Mouse (Mus musculus): ENCODE results near the gene Wasf1. TPM values are rescaled to one million over a fixed set of nuclear protein-coding genes. Genes with fewer than 3 reads are reported as not detected.

Wasf1 gene
- polyA plus RNA-seq (2014; fragmentation: Nextera tagmentation; extraction: Ambion mirVana), result 36.8 and 38.4 TPM in 2 replicates

- Histone ChIP-seq H3K4me1 (ENCODE audit: control insufficient read depth, insufficient read depth, low read length) (no peaks in the 10 kb centered on the region), H3K9me3 (ENCODE audit: control insufficient read depth, low read length) (no peaks in the 10 kb centered on the region), H3K27me3 (ENCODE audit: control insufficient read depth, insufficient read depth, low read length) (no peaks in the 10 kb centered on the region), H3K4me3 (ENCODE audit: low read depth, low read length) (peak within 1 kb of the TSS; percentile 72), H3K4me2 (ENCODE audit: low read depth, severe bottlenecking) (peak within 1 kb of the TSS; percentile 62), H3K27ac (replicated peaks; ENCODE audit: low read depth, low read length) (peak within 1 kb of the TSS; percentile 92), H3K9ac (ENCODE audit: low read length) (peak within 1 kb of the TSS; percentile 92), H3K36me3 (ENCODE audit: control insufficient read depth, insufficient read depth, low read length) (no peaks in the 10 kb centered on the region)
- WGBS, result under 1% methylated on average over 44 of the region's 44 CpGs
- ATAC-seq (ENCODE audit: insufficient number of reproducible peaks, low FRiP score, low TSS enrichment, low read depth) (peak; percentile 98), DNase-seq (ENCODE audit: low spot score) (peak; percentile 98)
Observed at GRCm38 (mm10) chr10:40882831-40883643, at the start of gene Wasf1, which contains the start of gene Cdc40. Wasf1 (plus strand) TSS chr10:40883475. Cdc40 (minus strand) TSS chr10:40883311.

DNA sequence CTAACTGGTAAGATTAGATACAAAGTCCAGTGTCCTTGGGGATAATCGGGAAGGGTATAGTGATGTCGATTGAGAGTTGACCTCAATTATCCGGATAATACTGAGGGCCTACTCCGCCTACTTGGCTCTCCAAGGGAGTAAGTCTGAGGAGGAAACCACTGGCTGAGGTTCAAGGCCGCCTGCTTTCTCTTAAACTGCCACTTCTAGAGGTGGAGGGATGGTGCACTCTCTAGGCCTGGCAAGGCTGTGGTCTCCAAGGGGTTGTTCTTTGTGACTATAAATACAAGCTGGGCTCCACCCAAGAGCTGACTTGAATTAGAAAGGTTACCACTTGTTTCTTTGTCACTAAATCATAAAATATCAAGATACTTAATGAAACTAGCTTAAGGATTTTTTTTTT is 43.2 kb upstream of the Wasf1 start:
- no peak for DNase-seq (ENCODE audit: low spot score)
- no peak overlapping the region for H3K4me2 ChIP-seq (ENCODE audit: low read depth, severe bottlenecking)
- H3K27me3 ChIP-seq (ENCODE audit: control insufficient read depth, insufficient read depth, low read length), result no peaks in the 10 kb centered on the region
- ATAC-seq (ENCODE audit: insufficient number of reproducible peaks, low FRiP score, low TSS enrichment, low read depth), result no peak
- H3K36me3 ChIP-seq (ENCODE audit: control insufficient read depth, insufficient read depth, low read length), result peaks cover 4% of the 10 kb centered on the region; the same call in 1 of the 2 replicates
- no peak overlapping the region for H3K4me3 ChIP-seq (ENCODE audit: low read depth, low read length)
- no peak overlapping the region for H3K27ac ChIP-seq (replicated peaks; ENCODE audit: low read depth, low read length)
- H3K4me1 ChIP-seq (ENCODE audit: control insufficient read depth, insufficient read depth, low read length), result peaks cover 11% of the 10 kb centered on the region
- WGBS, result 93% methylated on average over 5 of the region's 5 CpGs
- no peaks in the 10 kb centered on the region for H3K9me3 ChIP-seq (ENCODE audit: control insufficient read depth, low read length)
- no peak overlapping the region for H3K9ac ChIP-seq (ENCODE audit: low read length)

DNA sequence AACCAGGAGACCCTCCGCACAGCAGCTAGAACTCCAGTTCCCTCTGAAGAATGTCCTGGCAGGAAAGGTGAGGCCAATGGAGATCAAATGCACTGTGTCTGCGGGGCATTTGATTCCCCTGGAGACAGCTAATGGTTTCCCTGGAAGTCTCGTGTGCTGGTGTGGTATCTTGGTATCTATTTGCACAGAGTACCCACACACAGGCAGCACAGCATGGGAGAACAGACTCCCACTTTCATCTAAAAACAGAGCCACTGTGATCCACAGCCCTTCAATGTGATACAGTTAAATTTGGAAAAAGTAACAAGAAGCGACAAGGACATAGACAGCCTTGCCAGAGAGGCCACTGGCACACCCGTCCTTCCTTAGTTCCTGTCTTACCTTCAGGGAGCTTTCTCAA is 39.4 kb upstream of the Wasf1 start:
- Histone ChIP-seq H3K27me3 (ENCODE audit: control insufficient read depth, insufficient read depth, low read length) (no peaks in the 10 kb centered on the region), H3K4me1 (ENCODE audit: control insufficient read depth, insufficient read depth, low read length) (peaks cover 11% of the 10 kb centered on the region), H3K27ac (replicated peaks; ENCODE audit: low read depth, low read length) (0 out of 2 replicates have a peak overlapping the region, but pooled peaks have one; percentile 14), H3K9ac (ENCODE audit: low read length) (no peak overlapping the region), H3K4me3 (ENCODE audit: low read depth, low read length) (no peak overlapping the region), H3K9me3 (ENCODE audit: control insufficient read depth, low read length) (no peaks in the 10 kb centered on the region), H3K4me2 (ENCODE audit: low read depth, severe bottlenecking) (no peak overlapping the region), H3K36me3 (ENCODE audit: control insufficient read depth, insufficient read depth, low read length) (peaks cover 9% of the 10 kb centered on the region)
- no peak for DNase-seq (ENCODE audit: low spot score)
- 76% methylated on average over 5 of the region's 5 CpGs for WGBS
- no peak for ATAC-seq (ENCODE audit: insufficient number of reproducible peaks, low FRiP score, low TSS enrichment, low read depth)

- no peaks in the 10 kb centered on the region for H3K9me3 ChIP-seq (ENCODE audit: control insufficient read depth, low read length)
- H3K9ac ChIP-seq (ENCODE audit: low read length), result no peak overlapping the region
- H3K4me3 ChIP-seq (ENCODE audit: low read depth, low read length), result no peak overlapping the region
- no peak overlapping the region; the same call in 1 of the 2 replicates for H3K27ac ChIP-seq (replicated peaks; ENCODE audit: low read depth, low read length)
- peaks cover 11% of the 10 kb centered on the region for H3K4me1 ChIP-seq (ENCODE audit: control insufficient read depth, insufficient read depth, low read length)
- H3K36me3 ChIP-seq (ENCODE audit: control insufficient read depth, insufficient read depth, low read length), result peaks cover 9% of the 10 kb centered on the region
- ATAC-seq (ENCODE audit: insufficient number of reproducible peaks, low FRiP score, low TSS enrichment, low read depth) (no peak), DNase-seq (ENCODE audit: low spot score) (peak; percentile 34)
- H3K27me3 ChIP-seq (ENCODE audit: control insufficient read depth, insufficient read depth, low read length), result no peaks in the 10 kb centered on the region
- 43% methylated on average over 10 of the region's 10 CpGs for WGBS
- no peak overlapping the region for H3K4me2 ChIP-seq (ENCODE audit: low read depth, severe bottlenecking)
Observed at GRCm38 (mm10) chr10:40844546-40844945, 38.7 kb upstream of the Wasf1 start.

DNA sequence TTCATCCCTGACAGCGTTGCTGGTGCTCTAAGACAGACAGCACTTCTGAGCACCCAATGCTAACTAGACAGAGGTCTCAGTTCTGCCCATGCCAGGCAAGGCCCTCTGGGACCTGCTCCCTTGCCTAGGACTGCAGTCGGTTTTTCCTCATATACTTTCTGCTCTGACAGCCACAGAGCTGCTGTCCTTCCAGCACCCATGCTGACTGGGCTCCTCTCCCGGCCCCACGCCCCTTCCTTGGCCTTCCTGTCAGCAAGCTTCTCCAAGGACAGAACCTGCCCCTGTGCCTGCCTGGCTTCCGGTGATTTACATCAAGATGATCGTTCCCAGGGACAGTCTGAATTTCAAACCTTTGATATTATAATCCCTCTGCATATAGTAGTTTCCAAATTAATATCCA is 37.6 kb upstream of the Wasf1 start:
- no peak for DNase-seq (ENCODE audit: low spot score)
- WGBS, result 84% methylated on average over 6 of the region's 6 CpGs
- Histone ChIP-seq H3K4me1 (ENCODE audit: control insufficient read depth, insufficient read depth, low read length) (peaks cover 11% of the 10 kb centered on the region), H3K9me3 (ENCODE audit: control insufficient read depth, low read length) (no peaks in the 10 kb centered on the region), H3K27ac (replicated peaks; ENCODE audit: low read depth, low read length) (no peak overlapping the region), H3K9ac (ENCODE audit: low read length) (no peak overlapping the region), H3K36me3 (ENCODE audit: control insufficient read depth, insufficient read depth, low read length) (peaks cover 9% of the 10 kb centered on the region), H3K4me2 (ENCODE audit: low read depth, severe bottlenecking) (no peak overlapping the region), H3K4me3 (ENCODE audit: low read depth, low read length) (no peak overlapping the region), H3K27me3 (ENCODE audit: control insufficient read depth, insufficient read depth, low read length) (no peaks in the 10 kb centered on the region)
- ATAC-seq (ENCODE audit: insufficient number of reproducible peaks, low FRiP score, low TSS enrichment, low read depth), result no peak

GRCm38 (mm10) chr10:40847176-40847874 is 36.0 kb upstream of the Wasf1 start:
- Histone ChIP-seq H3K36me3 (ENCODE audit: control insufficient read depth, insufficient read depth, low read length) (peaks cover 7% of the 10 kb centered on the region; the same call in 1 of the 2 replicates), H3K27ac (replicated peaks; ENCODE audit: low read depth, low read length) (no peak overlapping the region), H3K4me1 (ENCODE audit: control insufficient read depth, insufficient read depth, low read length) (peaks cover 11% of the 10 kb centered on the region), H3K9ac (ENCODE audit: low read length) (no peak overlapping the region), H3K9me3 (ENCODE audit: control insufficient read depth, low read length) (no peaks in the 10 kb centered on the region), H3K27me3 (ENCODE audit: control insufficient read depth, insufficient read depth, low read length) (no peaks in the 10 kb centered on the region), H3K4me2 (ENCODE audit: low read depth, severe bottlenecking) (no peak overlapping the region), H3K4me3 (ENCODE audit: low read depth, low read length) (no peak overlapping the region)
- ATAC-seq (ENCODE audit: insufficient number of reproducible peaks, low FRiP score, low TSS enrichment, low read depth), result no peak
- 95% methylated on average over 10 of the region's 10 CpGs for WGBS
- DNase-seq (ENCODE audit: low spot score), result no peak

GRCm38 (mm10) chr10:40850644-40851043 is 32.6 kb upstream of the Wasf1 start:
- Histone ChIP-seq H3K36me3 (ENCODE audit: control insufficient read depth, insufficient read depth, low read length) (peaks cover 5% of the 10 kb centered on the region; the same call in 1 of the 2 replicates), H3K4me3 (ENCODE audit: low read depth, low read length) (no peak overlapping the region), H3K9ac (ENCODE audit: low read length) (no peak overlapping the region), H3K4me2 (ENCODE audit: low read depth, severe bottlenecking) (no peak overlapping the region), H3K4me1 (ENCODE audit: control insufficient read depth, insufficient read depth, low read length) (no peaks in the 10 kb centered on the region), H3K27me3 (ENCODE audit: control insufficient read depth, insufficient read depth, low read length) (no peaks in the 10 kb centered on the region), H3K9me3 (ENCODE audit: control insufficient read depth, low read length) (no peaks in the 10 kb centered on the region), H3K27ac (replicated peaks; ENCODE audit: low read depth, low read length) (no peak overlapping the region)
- DNase-seq (ENCODE audit: low spot score) (no peak), ATAC-seq (ENCODE audit: insufficient number of reproducible peaks, low FRiP score, low TSS enrichment, low read depth) (no peak)
- 80% methylated on average over 2 of the region's 2 CpGs for WGBS

GRCm38 (mm10) chr10:40851138-40851537 is 32.1 kb upstream of the Wasf1 start:
- ATAC-seq (ENCODE audit: insufficient number of reproducible peaks, low FRiP score, low TSS enrichment, low read depth), result no peak
- Histone ChIP-seq H3K27me3 (ENCODE audit: control insufficient read depth, insufficient read depth, low read length) (no peaks in the 10 kb centered on the region), H3K4me3 (ENCODE audit: low read depth, low read length) (no peak overlapping the region), H3K4me1 (ENCODE audit: control insufficient read depth, insufficient read depth, low read length) (no peaks in the 10 kb centered on the region), H3K36me3 (ENCODE audit: control insufficient read depth, insufficient read depth, low read length) (peaks cover 5% of the 10 kb centered on the region; the same call in 1 of the 2 replicates), H3K4me2 (ENCODE audit: low read depth, severe bottlenecking) (no peak overlapping the region), H3K9me3 (ENCODE audit: control insufficient read depth, low read length) (no peaks in the 10 kb centered on the region), H3K9ac (ENCODE audit: low read length) (no peak overlapping the region), H3K27ac (replicated peaks; ENCODE audit: low read depth, low read length) (no peak overlapping the region)
- DNase-seq (ENCODE audit: low spot score), result no peak
